Mouse (Mus musculus): ENCODE measurements around the gene Brwd1. TPM values are rescaled to one million over a fixed set of nuclear protein-coding genes. Genes with fewer than 3 reads are reported as not detected.

Brwd1 gene
- polyA plus RNA-seq, 1 experiment from 2014 or later, result 74.5 TPM

Small RNA genes within 50 kb of the gene (microRNA-seq; reads per million reads assigned to microRNA genes)
- not detected for gene Gm27833

Other genes with a start within 250 kb of the Brwd1 start
- 73.3 and 88.6 TPM in 2 replicates for gene Psmg1, start 91.6 kb downstream of the Brwd1 start, polyA plus RNA-seq (2015; fragmentation: Nextera tagmentation; extraction: Ambion mirVana)
- 609 and 649 TPM in 2 replicates for gene Hmgn1, start 45.2 kb upstream of the Brwd1 start, polyA plus RNA-seq (2015; fragmentation: Nextera tagmentation; extraction: Ambion mirVana)
- 70.1 and 75.2 TPM in 2 replicates for gene Wrb, start 62.9 kb upstream of the Brwd1 start, polyA plus RNA-seq (2015; fragmentation: Nextera tagmentation; extraction: Ambion mirVana)
- 0.94 and 1.0 TPM in 2 replicates for gene Lca5l, start 109.7 kb upstream of the Brwd1 start, polyA plus RNA-seq (2015; fragmentation: Nextera tagmentation; extraction: Ambion mirVana)
- 5.3 and 9.4 TPM in 2 replicates for gene Sh3bgr, start 117.9 kb upstream of the Brwd1 start, polyA plus RNA-seq (2015; fragmentation: Nextera tagmentation; extraction: Ambion mirVana)
- 3.8 and 4.5 TPM in 2 replicates for gene B3galt5, start 153.3 kb upstream of the Brwd1 start, polyA plus RNA-seq (2015; fragmentation: Nextera tagmentation; extraction: Ambion mirVana)